30 mouse cellular contexts compared by ENCODE assay signal in the genomic region with DNA sequence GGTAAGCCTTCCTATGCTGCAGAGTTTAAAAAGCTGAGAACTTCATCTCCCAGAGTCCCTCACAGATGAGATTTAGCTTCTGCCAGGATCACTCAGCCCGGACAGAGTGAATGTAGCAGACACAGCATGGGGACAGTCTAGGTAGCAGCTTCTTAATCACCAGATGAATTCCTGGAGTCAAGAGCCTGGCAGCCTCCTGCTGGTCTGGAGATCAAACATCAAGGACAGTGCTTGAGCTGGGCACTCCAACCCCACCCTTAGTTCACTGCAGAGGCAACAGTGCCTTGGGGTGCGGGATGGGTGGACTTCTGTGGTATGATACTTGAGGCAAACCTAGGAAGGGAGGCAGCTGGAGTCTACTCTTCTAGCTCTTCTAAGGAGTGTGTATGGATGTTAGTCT. TPM values are rescaled to one million over a fixed set of nuclear protein-coding genes. Genes with fewer than 3 reads are reported as not detected.
A peak's percentile ranks its signal among the peaks of the same experiment; 100 is the strongest.
DNase-seq lines count a peak whose midpoint lies in the region; ATAC-seq and TF ChIP-seq lines count a peak whose summit lies in the region.
"Had no signal": no experiment of that assay in that cellular context is flagged by ENCODE, and none has a peak within 500 bp of the region (broad histone marks: within the 10 kb centered on the region; RNA-seq: fewer than 3 reads in every experiment).

No protein-coding gene starts in this region.

- peak; percentile 15 to 62 for DNase-seq in adrenal gland, adult (ENCODE audit: inconsistent age in 2 of 2, low spot score in 1 of 2)
- no peak for DNase-seq in adrenal gland, postnatal 10 days
- DNase-seq in adrenal gland, postnatal 36 days = peak; percentile 8 to 22
- no peak for DNase-seq in adrenal gland, postnatal 25 days
- peak; percentile 36 for DNase-seq in ES-CJ7 (ENCODE audit: low read depth, low spot score)
- DNase-seq in layer of hippocampus, adult 2 months (ENCODE audit: low spot score in 2 of 2) = no peak
- DNase-seq: adrenal gland, adult 8-10 months; cerebellum, adult 11 months; cerebellum, adult 2 months; cerebellum, adult 9-11 months; gastrocnemius, postnatal 10 days; gastrocnemius, postnatal 36 days; heart, adult 2 months; heart, postnatal 14 days; heart, postnatal 4 days had no signal

- 0 out of 2 replicates have a peak, but pooled peaks have one; percentile 8 for ATAC-seq in erythroblast, adult 5-6 weeks (replicated peaks; ENCODE audit: low FRiP score, poor library complexity, severe bottlenecking)
- ATAC-seq: activated CD4-positive, CD25-positive, alpha-beta regulatory T cell, adult 4 months; forebrain, embryonic 13.5 days; forebrain, embryonic 16.5 days; hindbrain, postnatal 0 days; inflammation-experienced regulatory T-cells, adult 6 months; intestine, embryonic 16.5 days; Patski had no signal

- no peak for TF ChIP-seq CTCF in layer of hippocampus, adult 2 months (conservative IDR thresholded peaks at IDR 0.05)

- H3K4me3 ChIP-seq in layer of hippocampus, adult 2 months = no peak overlapping the region
- H3K4me3 ChIP-seq: embryonic facial prominence, embryonic 12.5 days; embryonic facial prominence, embryonic 15.5 days; erythroblast, embryonic 14.5 days; forebrain, embryonic 13.5 days; heart, adult 2 months; heart, embryonic 10.5 days; heart, embryonic 13.5 days had no signal

- H3K27ac ChIP-seq in layer of hippocampus, adult 2 months = no peak overlapping the region
- H3K27ac ChIP-seq: embryonic facial prominence, embryonic 12.5 days; embryonic facial prominence, embryonic 15.5 days; forebrain, embryonic 13.5 days; heart, adult 2 months; heart, embryonic 10.5 days; heart, embryonic 13.5 days; hindbrain, embryonic 14.5 days; hindbrain, postnatal 0 days had no signal

RNA-seq across cellular contexts. Expression of a gene that starts 20.0 kb away (rescaled TPM):
- under 1 TPM; 0.12 to 0.18 TPM for total RNA-seq in adrenal gland, postnatal 10 days (2021)
- under 1 TPM; 0.17 to 0.26 TPM for total RNA-seq in adrenal gland, postnatal 36 days (2021)
- total RNA-seq in adrenal gland, postnatal 25 days (2021) = 0.27 TPM in 1 of 2 replicates, not detected in the other
- 0.63 TPM in 1 of 2 replicates, not detected in the other for total RNA-seq in erythroblast, adult 5-6 weeks (2015; ENCODE audit: low replicate concordance)
- 1.1 TPM in 2 replicates for total RNA-seq in erythroblast, adult 5-6 weeks (2017; ENCODE audit: low replicate concordance)
- under 1 TPM; 0.38 to 0.44 TPM for total RNA-seq in layer of hippocampus, adult 2 months (2021)
- total RNA-seq: granulocyte monocyte progenitor cell, adult 5-6 weeks had no signal

Comparison
In these comparisons a context has a peak if more than half of its experiments do, and no peak if none do; other contexts are left out.
1. DNase-seq: peak in adrenal gland, adult (2 of 2), adrenal gland, postnatal 36 days (2 of 2) and ES-CJ7 (single experiment); none in adrenal gland, postnatal 10 days (single experiment), adrenal gland, postnatal 25 days (single experiment) and layer of hippocampus, adult 2 months (0 of 2).